Mouse (Mus musculus): ENCODE data around the gene Tnfrsf23.
"Not testable (repeated sequence)": the region's sequence is repeated elsewhere in the genome, so short reads cannot be mapped to it uniquely, and the experiment has no call there.

The Tnfrsf23 gene

DNA sequence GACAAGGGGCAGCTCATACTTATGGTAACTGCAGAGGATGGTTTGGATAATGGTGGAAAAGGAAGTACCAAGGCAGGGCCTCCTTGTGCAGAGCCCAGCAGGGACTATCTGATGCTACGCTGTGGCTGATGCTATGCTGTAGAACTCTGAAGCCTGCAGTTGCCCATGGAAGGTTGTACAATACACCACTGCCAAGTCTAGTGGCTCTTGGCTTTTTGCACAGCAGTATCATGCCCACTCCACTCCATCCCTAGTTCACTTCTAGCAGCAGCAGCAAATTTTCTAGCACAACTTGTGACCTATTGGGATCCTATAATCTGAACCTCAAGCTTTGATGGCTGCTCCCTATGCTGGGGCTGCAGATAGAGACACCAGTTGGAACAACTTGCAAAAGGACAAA, 4.1 kb downstream of the Tnfrsf23 start:
- DNase-seq (ENCODE audit: low spot score), result no peak

DNA sequence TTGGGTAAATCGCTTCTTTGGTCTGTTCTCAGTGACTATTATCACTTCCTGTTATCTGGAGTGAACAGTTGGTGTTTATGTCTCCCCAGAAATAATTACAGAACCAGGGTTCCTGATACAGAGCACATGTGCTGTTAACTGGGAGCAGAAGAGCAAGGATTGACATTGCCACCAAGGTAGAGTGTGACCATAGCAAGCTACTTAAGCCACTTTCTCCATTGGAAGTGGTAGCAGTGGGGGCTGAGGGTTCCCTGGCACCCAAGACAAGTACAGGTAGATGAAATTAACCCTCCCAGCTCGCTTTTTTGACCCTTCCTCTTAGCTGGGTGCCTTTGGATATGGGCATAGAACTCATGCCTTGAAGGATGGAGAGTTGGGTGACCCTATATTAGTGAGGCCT, 4.8 kb downstream of the Tnfrsf23 start:
- not testable (repeated sequence) for DNase-seq (ENCODE audit: low spot score)

DNA sequence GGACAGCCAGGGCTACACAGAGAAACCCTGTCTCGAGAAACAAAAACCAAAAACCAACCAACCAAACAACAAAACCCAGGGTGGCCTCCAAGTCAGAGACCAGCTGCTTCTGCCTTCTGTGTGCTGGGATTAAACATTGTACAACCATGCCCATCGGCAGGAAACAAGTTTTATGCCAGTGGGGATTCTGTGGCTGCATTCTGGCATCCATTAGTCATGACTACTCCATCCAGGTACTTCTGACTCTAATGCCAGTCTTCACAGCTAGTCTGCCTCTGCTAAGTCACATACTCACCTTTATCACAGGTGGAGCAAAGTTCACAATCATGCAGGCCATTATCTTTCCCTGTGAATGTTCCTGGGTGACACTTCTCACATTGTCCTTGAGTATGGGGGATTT, 6.0 kb downstream of the Tnfrsf23 start:
- DNase-seq (ENCODE audit: low spot score), result not testable (repeated sequence)

DNA sequence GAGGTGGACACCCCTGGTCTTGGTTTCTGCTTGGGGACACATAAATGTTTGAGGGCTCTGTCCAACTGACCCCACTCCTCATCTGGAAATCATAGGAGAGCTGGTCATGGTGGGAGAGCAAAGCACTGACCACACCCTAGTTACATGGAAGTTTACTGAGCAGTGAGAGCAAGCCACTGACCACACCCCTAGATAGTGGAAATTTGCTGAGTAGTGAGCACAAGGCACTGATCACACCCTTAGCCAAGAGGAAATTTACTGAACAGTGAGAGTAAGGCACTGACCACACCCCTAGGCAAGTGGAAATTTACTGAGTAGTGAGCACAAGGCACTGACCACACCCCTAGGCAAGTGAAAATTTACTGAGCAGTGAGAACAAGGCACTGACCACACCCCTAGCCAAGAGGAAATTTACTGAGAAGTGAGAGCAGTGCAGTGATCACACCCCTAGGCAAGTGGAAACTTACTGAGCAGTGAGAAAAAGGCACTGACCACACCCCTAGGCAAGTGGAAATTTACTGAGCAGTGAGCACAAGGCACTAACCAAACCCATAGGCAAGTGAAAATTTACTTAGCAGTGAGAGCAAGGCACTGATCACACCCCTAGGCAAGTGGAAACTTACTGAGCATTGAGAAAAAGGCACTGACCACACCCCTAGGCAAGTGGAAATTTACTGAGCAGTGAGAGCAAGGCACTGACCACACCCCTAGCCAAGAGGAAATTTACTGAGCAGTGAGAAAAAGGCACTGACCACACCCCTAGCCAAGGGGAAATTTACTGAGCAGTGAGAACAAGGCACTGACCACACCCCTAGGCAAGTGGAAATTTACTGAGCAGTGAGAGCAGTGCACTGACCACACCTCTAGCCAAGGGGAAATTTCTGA, 19.0 kb downstream of the Tnfrsf23 start:
- DNase-seq (ENCODE audit: low spot score), result no peak

DNA sequence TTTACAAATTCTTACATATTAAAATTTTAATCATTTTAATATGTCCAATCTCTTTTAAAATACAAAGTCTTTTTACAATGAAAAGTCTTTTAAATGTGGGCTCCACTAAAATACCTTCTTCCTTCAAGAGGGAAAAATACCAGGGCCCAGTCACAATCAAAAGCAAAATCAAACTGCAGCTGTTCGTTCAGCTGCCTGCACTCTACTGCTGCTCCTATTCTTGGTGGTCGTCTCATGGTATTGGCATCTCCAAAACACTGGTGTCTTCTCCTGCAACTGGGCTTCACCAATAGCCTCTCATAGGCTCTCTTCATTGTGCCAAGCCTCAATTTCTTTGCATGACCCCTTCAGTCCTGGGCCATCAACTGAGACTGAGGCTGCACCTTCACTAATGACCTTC, 22.2 kb downstream of the Tnfrsf23 start:
- no peak for DNase-seq (ENCODE audit: low spot score)

DNA sequence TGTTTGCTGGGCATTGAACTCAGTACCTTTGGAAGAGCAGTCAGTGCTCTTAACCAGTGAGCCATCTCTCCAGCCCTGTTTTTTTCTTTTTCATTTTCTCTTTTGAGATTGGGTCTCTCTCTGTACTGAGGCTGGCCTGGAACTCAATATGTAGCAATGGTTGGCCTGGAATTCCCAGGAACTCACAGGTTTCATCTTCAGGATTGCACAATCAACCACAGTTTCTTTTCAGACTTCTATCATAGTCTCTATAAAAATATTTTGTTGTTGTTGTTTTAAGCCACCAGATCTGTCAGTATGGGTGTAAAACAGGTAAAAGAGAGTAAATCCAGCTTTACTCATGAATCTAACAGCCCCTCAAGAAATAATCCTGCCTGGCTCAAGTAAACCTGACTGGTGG, 24.9 kb downstream of the Tnfrsf23 start:
- no peak for DNase-seq (ENCODE audit: low spot score)

DNA sequence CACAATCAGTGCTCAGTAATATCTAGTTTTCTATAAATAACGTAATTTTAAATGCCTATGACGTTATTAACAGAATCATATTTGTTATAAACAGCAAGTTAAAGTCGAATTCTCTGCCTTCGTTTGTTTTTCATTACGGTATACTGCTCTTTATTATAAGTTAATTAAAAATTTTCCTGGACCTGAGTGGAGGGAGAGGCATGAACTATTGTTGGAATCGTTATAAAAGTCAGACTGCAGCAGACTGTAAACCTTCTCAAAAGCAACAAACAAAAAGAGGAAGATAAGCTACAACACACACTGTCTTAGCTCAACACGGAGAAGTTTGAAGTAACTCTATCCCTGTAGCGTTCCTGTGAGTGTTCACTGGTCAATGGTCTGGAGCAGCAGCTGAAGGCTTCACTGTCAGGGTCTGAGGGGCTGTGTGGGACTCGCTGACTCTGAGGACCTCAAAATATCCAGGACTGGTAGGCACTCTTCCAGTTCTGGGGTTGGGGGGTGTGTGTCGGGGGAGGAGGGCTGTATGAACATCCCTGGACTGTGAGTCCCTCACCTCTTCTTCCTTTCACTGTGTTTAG, 35.8 kb downstream of the Tnfrsf23 start:
- not testable (repeated sequence) for DNase-seq (ENCODE audit: low spot score)

DNA sequence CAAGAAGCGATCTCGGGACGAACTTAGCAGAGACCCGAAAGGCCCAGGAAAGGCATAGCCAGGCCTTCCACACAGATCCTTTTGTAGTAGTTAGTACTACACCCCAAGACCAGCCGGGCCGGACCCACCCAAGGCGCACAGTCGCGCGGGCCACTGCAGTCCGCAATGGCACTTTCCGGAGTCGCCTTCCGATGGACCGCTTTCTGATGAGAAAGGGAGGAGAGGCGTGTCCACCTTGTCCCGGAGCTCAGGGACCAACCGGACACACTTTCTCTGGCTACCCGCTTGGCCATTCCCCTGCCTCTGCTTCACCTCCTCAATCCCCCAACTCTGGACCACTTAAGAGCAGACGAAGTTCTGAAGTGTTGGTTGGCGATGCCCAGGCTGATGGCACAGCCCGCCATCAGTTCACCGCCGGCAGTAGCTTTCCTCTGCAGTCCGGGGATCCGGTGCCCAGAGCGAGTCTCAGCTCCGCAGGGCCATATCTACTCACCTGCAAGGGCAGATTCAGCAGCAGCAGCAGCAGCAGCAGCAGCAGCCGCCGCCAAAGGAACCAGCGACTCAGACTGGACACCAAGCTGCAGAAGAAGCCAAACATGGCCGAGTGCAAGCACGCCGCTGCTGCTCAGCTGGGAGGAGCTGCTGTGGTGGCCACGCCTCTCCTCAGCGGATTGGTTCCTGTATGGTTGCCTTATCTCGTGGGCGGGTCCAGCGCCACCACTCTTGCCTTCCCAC, 36.5 kb downstream of the Tnfrsf23 start, which contains the start of gene Tnfrsf22:
Gene Tnfrsf22, minus strand, starts transcription at position 628 of the 735 bp plus-strand sequence.
- peak; percentile 44 for DNase-seq (ENCODE audit: low spot score)

DNA sequence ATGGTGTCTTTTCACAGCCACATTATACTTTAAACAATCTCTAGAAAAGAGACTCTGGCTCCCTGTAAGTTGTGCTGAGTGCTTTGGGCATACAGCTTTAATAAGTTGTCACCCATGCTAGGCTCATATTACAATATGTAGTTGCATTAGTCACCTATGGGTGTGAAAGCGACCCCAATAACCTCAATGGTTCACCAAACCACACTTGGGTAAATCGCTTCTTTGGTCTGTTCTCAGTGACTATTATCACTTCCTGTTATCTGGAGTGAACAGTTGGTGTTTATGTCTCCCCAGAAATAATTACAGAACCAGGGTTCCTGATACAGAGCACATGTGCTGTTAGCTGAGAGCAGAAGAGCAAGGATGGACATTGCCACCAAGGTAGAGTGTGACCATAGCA, 41.7 kb downstream of the Tnfrsf23 start:
- DNase-seq (ENCODE audit: low spot score), result not testable (repeated sequence)

DNA sequence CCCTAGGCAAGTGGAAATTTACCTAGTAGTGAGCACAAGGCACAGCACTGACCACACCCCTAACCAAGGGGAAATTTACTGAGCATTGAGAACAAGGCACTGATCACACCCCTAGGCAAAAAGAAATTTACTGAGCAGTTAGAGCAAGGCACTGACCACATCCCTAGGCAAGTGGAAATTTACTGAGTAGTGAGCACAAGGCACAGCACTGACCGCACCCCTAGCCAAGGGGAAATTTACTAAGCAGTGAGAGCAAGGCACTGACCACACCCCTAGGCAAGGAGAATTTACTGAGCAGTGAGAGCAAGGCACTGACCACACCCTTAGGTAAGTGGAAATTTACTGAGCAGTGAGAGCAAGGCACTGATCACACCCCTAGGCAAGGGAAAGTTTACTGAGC, 49.0 kb downstream of the Tnfrsf23 start:
- DNase-seq (ENCODE audit: low spot score), result no peak

DNA sequence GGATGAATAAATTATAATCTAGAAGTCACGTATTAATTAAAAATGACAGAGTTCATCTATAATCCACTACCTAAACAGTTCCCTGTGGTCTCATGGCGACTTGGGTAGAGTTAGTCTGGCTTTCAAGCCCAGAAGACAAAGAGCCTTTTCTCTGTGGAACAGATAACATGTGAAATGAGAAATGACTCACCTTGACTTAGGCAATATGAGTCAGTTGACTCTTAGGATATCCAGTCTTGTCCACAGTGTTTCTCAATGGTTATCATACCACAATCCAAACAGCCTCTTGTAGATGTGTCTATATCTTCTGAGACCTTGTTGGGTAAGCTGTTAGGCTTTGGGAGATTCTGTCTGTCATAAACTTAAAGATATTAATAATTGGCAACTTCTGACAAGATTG, 54.2 kb downstream of the Tnfrsf23 start:
- no peak for DNase-seq (ENCODE audit: low spot score)

DNA sequence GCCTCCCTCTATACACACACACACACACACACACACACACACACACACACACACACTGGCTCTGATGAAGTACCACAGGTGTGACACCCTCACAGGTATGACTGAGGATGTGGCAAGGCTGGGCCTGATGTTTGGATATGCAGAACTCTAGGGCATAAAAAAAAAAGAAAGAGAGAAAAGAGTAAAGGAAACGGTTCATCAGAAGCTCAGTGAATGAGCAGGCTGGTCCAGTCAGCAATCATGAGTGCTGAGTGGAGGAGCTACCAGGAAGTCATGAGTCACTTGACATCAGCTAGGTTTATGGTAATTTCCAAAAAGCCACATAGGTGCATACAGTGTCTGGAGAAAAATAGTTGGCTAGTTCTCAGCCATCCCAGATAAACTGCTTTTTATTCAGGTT, 56.2 kb downstream of the Tnfrsf23 start:
- DNase-seq (ENCODE audit: low spot score), result no peak

DNA sequence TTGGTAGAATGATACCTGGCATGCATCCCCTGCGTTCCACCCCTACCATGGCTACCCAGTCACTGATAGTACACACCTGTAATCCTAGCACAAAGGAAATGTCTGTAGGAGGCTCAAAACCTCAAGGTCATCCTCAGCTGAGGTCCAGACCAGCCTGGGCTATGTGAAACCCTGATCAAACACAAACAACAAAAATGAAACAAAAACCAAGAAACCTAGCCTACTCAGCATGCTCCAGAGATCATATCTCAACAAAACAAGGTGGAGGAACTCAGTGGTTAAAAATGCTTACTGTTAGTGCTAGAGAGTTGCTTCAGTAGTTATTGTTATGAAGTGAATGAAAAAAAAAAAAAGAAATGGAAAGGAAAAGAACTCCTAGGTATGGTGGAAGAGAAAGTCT, 57.1 kb downstream of the Tnfrsf23 start, which contains the start of gene Tnfrsf26:
Gene Tnfrsf26, minus strand, starts transcription at position 183 of the 400 bp plus-strand sequence.
- DNase-seq (ENCODE audit: low spot score), result no peak

DNA sequence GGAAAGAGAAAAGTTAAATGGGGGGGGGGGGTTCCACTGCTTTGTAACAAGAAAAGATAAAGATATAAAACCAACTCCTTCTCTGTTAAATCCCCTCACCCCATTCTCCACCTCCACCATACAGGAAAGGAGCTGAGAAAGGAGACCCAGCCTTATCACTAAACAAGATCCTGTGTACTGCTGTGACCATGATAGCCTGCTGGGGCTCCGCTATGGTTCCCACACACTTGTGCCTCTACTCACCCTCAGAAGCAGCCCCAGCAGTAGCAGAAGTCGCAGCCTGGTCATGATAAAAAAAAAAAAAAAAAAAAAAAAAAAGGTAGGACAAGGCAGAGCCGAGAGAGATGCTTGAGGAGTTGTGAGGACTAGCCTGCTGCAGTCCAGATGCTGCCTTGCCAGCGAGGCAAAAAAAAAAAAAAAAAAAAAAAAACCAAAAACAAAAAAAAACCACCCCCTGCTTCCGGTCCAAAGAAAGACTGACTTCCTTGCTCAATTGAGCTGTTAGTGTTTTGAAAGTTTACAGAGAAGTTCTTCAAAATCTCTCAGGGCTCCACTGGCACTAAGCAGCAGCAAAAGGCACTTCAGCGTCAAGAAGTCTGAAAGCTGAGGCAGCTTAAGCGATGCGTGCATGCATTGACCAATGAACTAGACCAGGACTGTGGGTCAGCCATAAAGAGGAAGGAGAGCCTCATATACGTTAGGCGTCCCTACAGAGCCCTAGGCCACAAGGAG, 58.0 kb downstream of the Tnfrsf23 start:
- no peak for DNase-seq (ENCODE audit: low spot score)

DNA sequence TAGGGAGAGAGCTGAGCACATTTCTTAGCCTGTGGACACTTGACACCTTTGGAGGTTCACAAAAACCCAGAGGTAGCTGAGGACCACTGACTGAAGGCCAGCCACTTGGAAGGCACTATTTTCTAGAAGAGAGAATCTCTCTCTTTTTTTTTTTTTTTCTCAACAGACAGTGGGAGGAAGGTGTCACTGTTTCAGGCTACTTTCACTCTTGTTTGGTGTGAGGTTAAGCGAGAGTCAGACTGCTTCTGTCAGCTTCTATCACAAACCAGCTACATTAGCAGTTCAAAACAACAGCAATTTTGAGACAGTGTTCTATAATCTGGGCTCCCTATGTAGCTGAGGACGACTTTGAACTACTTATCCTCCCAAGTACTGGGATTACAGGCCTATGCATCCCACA, 59.5 kb downstream of the Tnfrsf23 start:
- no peak for DNase-seq (ENCODE audit: low spot score)

DNA sequence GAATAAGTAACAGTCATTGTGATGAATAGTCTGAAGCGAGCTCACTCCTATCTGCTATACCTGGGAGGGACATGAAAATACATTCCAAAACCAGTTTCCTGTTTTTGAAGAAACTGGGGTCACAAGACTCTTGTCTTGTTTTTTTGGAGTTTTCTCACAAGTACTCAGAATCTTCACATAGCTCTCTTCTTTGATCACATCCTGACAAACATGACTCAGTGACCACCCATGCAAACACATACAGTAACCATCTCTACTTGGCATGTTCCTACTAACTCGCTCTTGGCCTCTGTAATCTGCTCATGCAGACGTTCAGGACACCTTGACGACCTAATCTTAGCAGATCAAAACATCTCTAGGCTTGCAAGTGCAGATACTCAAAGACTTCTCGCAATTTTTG, 60.5 kb downstream of the Tnfrsf23 start:
- DNase-seq (ENCODE audit: low spot score), result no peak

DNA sequence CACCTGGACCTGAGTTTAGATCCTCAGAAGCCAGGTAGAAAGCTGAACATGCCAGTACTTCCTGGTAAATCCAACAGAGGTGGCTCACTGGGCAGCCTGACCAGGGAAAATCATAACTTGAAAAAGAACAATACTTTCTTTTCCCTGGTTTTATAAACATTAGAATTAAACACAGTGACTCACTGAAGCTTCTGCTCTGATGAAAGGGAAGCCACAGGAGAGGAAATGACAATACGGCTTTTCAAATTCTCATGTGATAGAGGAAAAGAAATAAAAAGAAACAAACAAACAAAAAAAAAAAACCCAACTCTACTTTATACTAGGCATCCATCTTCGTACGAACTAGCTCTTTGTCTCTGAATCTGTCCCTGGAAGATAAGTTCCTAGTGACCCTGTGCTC, 61.1 kb downstream of the Tnfrsf23 start:
- DNase-seq (ENCODE audit: low spot score), result no peak

DNA sequence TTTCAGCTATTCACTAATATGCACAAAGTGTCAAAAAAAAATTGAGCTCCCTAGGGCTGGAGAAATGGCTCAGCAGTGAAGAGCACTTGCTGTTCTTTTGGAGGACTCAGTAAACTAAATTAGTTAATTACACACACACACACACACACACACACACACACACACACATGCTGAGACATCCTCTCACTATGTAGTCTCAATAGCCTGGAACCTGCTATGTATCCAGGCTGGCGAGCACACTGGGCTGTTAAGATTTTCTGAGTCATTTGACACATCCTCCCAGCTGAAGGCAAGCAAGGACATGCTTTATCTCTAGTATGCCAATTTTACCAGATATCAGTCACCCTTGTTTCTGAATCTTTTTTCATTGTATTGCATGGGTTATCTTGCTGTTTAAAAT, 64.7 kb downstream of the Tnfrsf23 start:
- DNase-seq (ENCODE audit: low spot score), result no peak
